Mouse (Mus musculus) C3H10T1/2 (cell line): ENCODE measurements around the gene Wdr75. TPM values are rescaled to one million over a fixed set of nuclear protein-coding genes. Genes with fewer than 3 reads are reported as not detected.

ENCODE experiments used
- polyA plus RNA-seq, 2 experiments: library from polyadenylated mRNA; unstranded; fragments of >200 nt; fragmentation: generic; extraction: Trizol; gene quantifications; one replicate each; pipeline ENCODE4 v1.2.1; 2012; ENCODE audit warnings: missing spikeins in 2 of 2

Gene Wdr75
- polyA plus RNA-seq, result 1 to 10 TPM; 3.0 to 6.6 TPM

GRCm38 (mm10) chr1:45794969-45795908 is at the start of gene Wdr75:
Gene Wdr75, plus strand, starts transcription at chr1:45795166.

Other genes starting within 250 kb of the Wdr75 start
- not detected for gene Gm5269, start 95.1 kb downstream of the Wdr75 start, polyA plus RNA-seq
- under 1 TPM; 0.09 to 0.20 TPM for gene Slc40a1, start 131.4 kb downstream of the Wdr75 start, polyA plus RNA-seq